Comparison of ENCODE assay signal across 1 mouse cellular context in genomic region chr4:88094062-88094767, GRCm38 (mm10).
A peak's percentile ranks its signal among the peaks of the same experiment; 100 is the strongest.
TF ChIP-seq lines count a peak whose summit lies in the region.

Focad (plus strand) TSS chr4:88094629.

TF ChIP-seq in CH12.LX, 34 proteins besides CTCF, POLR2A, EP300 and RAD21 (continued from another document):
- TF ChIP-seq GABPA (IDR thresholded peaks at IDR 0.05; ENCODE audit: insufficient replicate concordance, low read depth, low read length) (no peak), SIN3A (IDR thresholded peaks at IDR 0.05; ENCODE audit: low read length) (peak; percentile 54), ZC3H11A (IDR thresholded peaks at IDR 0.05; ENCODE audit: low read depth, low read length) (no peak), TBP (conservative IDR thresholded peaks at IDR 0.05; ENCODE audit: low read depth, low read length) (peak; percentile 71; the same call in 1 of the 2 replicates), KAT2A (IDR thresholded peaks at IDR 0.05; ENCODE audit: insufficient replicate concordance, low read length) (no peak), USF2 (conservative IDR thresholded peaks at IDR 0.05; ENCODE audit: low read depth, low read length) (no peak), MAX (IDR thresholded peaks at IDR 0.05; ENCODE audit: low read length) (peak; percentile 74), BHLHE40 (IDR thresholded peaks at IDR 0.05; ENCODE audit: low read depth, low read length) (peak; percentile 95), MEF2A (IDR thresholded peaks at IDR 0.05; ENCODE audit: borderline replicate concordance, low read depth, low read length) (0 out of 2 replicates have a peak, but pooled peaks have one; percentile 13), ETS1 (conservative IDR thresholded peaks at IDR 0.05; ENCODE audit: low read depth, low read length) (no peak)
